Mouse (Mus musculus) heart, embryonic 14.5 days (tissue): ENCODE measurements around the gene Nub1. TPM values are rescaled to one million over a fixed set of nuclear protein-coding genes. Genes with fewer than 3 reads are reported as not detected.

Experiments
- ATAC-seq: fragments of 200-750 bp; cut with Nextera tagmentation; 2 replicates; pipeline ENCODE4 v1.8.0; 2017; ENCODE audit warnings: low read depth, moderate TSS enrichment; ENCODE audit not compliant: insufficient number of reproducible peaks, insufficient read depth, low FRiP score
- H3K27ac ChIP-seq, 2 experiments: fragments of 200-500 bp in 1 of 2; fragments of 300-500 bp in 1 of 2; sonication (generic) in 1 of 2; replicated peaks in 1 of 2; 2 replicates each; pipeline ENCODE4 v1.5.1; 2012 to 2014; ENCODE audit warnings: low read depth in 2 of 2, low read length in 2 of 2, control low read depth in 1 of 2, mild to moderate bottlenecking in 1 of 2, mixed read lengths in 1 of 2; ENCODE audit not compliant: control insufficient read depth in 1 of 2, insufficient read depth in 1 of 2
- H3K27me3 ChIP-seq: fragments of 300-500 bp; sonication (generic); 2 replicates; pipeline ENCODE4 v1.6.1; 2014; ENCODE audit warnings: mild to moderate bottlenecking, low read length, control low read depth; ENCODE audit not compliant: control insufficient read depth, insufficient read depth
- H3K36me3 ChIP-seq: fragments of 300-500 bp; sonication (generic); 2 replicates; pipeline ENCODE4 v1.6.1; 2014; ENCODE audit warnings: mild to moderate bottlenecking, control low read depth, low read length, mixed read lengths; ENCODE audit not compliant: control insufficient read depth, insufficient read depth
- H3K4me1 ChIP-seq, 2 experiments: fragments of 200-500 bp in 1 of 2; fragments of 300-500 bp in 1 of 2; sonication (generic) in 1 of 2; 2 replicates each; pipeline ENCODE4 v1.6.1; 2012 to 2014; ENCODE audit warnings: low read length in 2 of 2, control low read depth in 1 of 2, mixed read lengths in 1 of 2; ENCODE audit not compliant: control insufficient read depth in 2 of 2, insufficient read depth in 2 of 2
- H3K4me2 ChIP-seq: fragments of 300-500 bp; sonication (generic); 2 replicates; pipeline ENCODE4 v1.6.1; 2014; ENCODE audit warnings: mild to moderate bottlenecking, low read length
- H3K4me3 ChIP-seq, 2 experiments: fragments of 200-500 bp in 1 of 2; fragments of 300-500 bp in 1 of 2; sonication (generic) in 1 of 2; 2 replicates each; pipeline ENCODE4 v1.5.1; 2012 to 2014; ENCODE audit warnings: low read length in 2 of 2, mild to moderate bottlenecking in 2 of 2, control low read depth in 1 of 2, low read depth in 1 of 2, moderate library complexity in 1 of 2; ENCODE audit not compliant: control insufficient read depth in 1 of 2, insufficient read depth in 1 of 2
- H3K9ac ChIP-seq: fragments of 300-500 bp; sonication (generic); 2 replicates; pipeline ENCODE4 v1.6.1; 2014; ENCODE audit warnings: mild to moderate bottlenecking, low read length
- H3K9me3 ChIP-seq: fragments of 300-500 bp; sonication (generic); 2 replicates; pipeline ENCODE4 v1.6.1; 2016; ENCODE audit warnings: low read length, control low read depth; ENCODE audit not compliant: control insufficient read depth
- WGBS: fragments of 180-500 bp; shearing (Covaris S2); extraction: QIAGEN DNeasy Blood & Tissue Kit; methylation state at CpG from one replicate; pipeline ENCODE4 v1.1.7; 2014; 5-methylcytosine and 5-hydroxymethylcytosine counted together
- polyA plus RNA-seq: library from polyadenylated mRNA; unstranded; fragments of >200 nt; fragmentation: Nextera tagmentation; extraction: Ambion mirVana; gene quantifications from 2 replicates; pipeline ENCODE4 v1.2.1, GENCODE M21; 2014

Nub1 gene
- polyA plus RNA-seq, 1 experiment from 2014 or later = 28.0 TPM

- WGBS = 42% methylated on average over 18 of the region's 18 CpGs
- Histone ChIP-seq H3K36me3 (no peaks in the 10 kb centered on the region), H3K9me3 (no peaks in the 10 kb centered on the region), H3K27ac (no peak within 1 kb of the TSS), H3K9ac (no peak within 1 kb of the TSS), H3K4me2 (no peak within 1 kb of the TSS), H3K4me1 (peaks cover 0 to 2% of the 10 kb centered on the region in 2 experiments; a peak in 1 of 4 replicates), H3K4me3 (no peak within 1 kb of the TSS), H3K27me3 (no peaks in the 10 kb centered on the region)
- no peak for ATAC-seq
These were observed 72.5 kb downstream of the Nub1 start, which contains the start of gene Crygn for GRCm38 (mm10) chr5:24757816-24758215. Crygn (minus strand) TSS chr5:24758008.

Other genes starting within 250 kb of the Nub1 start
- 157 and 181 TPM in 2 replicates for gene Fastk, start 240.2 kb upstream of the Nub1 start, polyA plus RNA-seq
- 18.3 and 20.5 TPM in 2 replicates for gene Tmub1, start 237.7 kb upstream of the Nub1 start, polyA plus RNA-seq
- gene Agap3, start 233.4 kb upstream of the Nub1 start, polyA plus RNA-seq = 36.7 and 38.7 TPM in 2 replicates
- 0.05 and 0.07 TPM in 2 replicates for gene Gbx1, start 158.3 kb upstream of the Nub1 start, polyA plus RNA-seq
- 5.0 and 6.3 TPM in 2 replicates for gene Asb10, start 144.6 kb upstream of the Nub1 start, polyA plus RNA-seq
- not detected in 2 replicates for gene 4931409K22Rik, start 128.7 kb upstream of the Nub1 start, polyA plus RNA-seq
- gene Abcf2, start 108.1 kb upstream of the Nub1 start, polyA plus RNA-seq = 57.4 and 60.8 TPM in 2 replicates
- gene Chpf2, start 98.8 kb upstream of the Nub1 start, polyA plus RNA-seq = 8.6 and 8.9 TPM in 2 replicates
- gene Smarcd3, start 61.1 kb upstream of the Nub1 start, polyA plus RNA-seq = 71.0 and 78.4 TPM in 2 replicates
- 7.7 and 9.6 TPM in 2 replicates for gene Wdr86, start 45.2 kb downstream of the Nub1 start, polyA plus RNA-seq
- 1.5 TPM in 1 of 2 replicates, not detected in the other for gene Crygn, start 72.5 kb downstream of the Nub1 start, polyA plus RNA-seq
- gene Rheb, start 157.1 kb downstream of the Nub1 start, polyA plus RNA-seq = 274 and 275 TPM in 2 replicates